Mouse (Mus musculus) hindbrain, embryonic 11.5 days (tissue): ENCODE measurements at regions not wholly inside any gene's neighbourhood (a gene's known extent, or its start where the extent isn't known, plus 50 kb on each side); places are given as distances from the start of the nearest gene placed in this dataset.

Experiments used
- ATAC-seq: fragments of 200-750 bp; cut with Nextera tagmentation; 2 replicates; pipeline ENCODE4 v1.8.0; 2017; ENCODE audit warnings: mild to moderate bottlenecking, moderate TSS enrichment, moderate library complexity; ENCODE audit not compliant: low FRiP score
- DNase-seq: peaks from one replicate; pipeline ENCODE4 v3.0.0-alpha.2; 2015; ENCODE audit warnings: low spot score
- H3K27ac ChIP-seq: fragments of 300-500 bp; sonication (generic); 2 replicates; pipeline ENCODE4 v1.5.1; 2014; ENCODE audit warnings: mild to moderate bottlenecking, low read depth, low read length
- H3K27me3 ChIP-seq: fragments of 300-500 bp; sonication (generic); 2 replicates; pipeline ENCODE4 v1.6.1; 2014; ENCODE audit warnings: mild to moderate bottlenecking, low read length, moderate library complexity, mixed read lengths; ENCODE audit not compliant: control insufficient read depth, insufficient read depth
- H3K36me3 ChIP-seq: fragments of 300-500 bp; sonication (generic); 2 replicates; pipeline ENCODE4 v1.6.1; 2014; ENCODE audit warnings: mild to moderate bottlenecking, low read length, moderate library complexity, mixed read lengths; ENCODE audit not compliant: control insufficient read depth, insufficient read depth
- H3K4me1 ChIP-seq: fragments of 300-500 bp; sonication (generic); replicated peaks from 2 replicates; pipeline ENCODE4 v1.6.1; 2014; ENCODE audit warnings: low read length, mixed read lengths; ENCODE audit not compliant: control insufficient read depth, insufficient read depth
- H3K4me2 ChIP-seq: fragments of 300-500 bp; sonication (generic); replicated peaks from 2 replicates; pipeline ENCODE4 v1.6.1; 2014; ENCODE audit warnings: mild to moderate bottlenecking, low read depth, low read length
- H3K4me3 ChIP-seq: fragments of 300-500 bp; sonication (generic); 2 replicates; pipeline ENCODE4 v1.5.1; 2014; ENCODE audit warnings: low read depth, low read length
- H3K9ac ChIP-seq: fragments of 300-500 bp; sonication (generic); 2 replicates; pipeline ENCODE4 v1.6.1; 2014; ENCODE audit warnings: low read depth, low read length
- H3K9me3 ChIP-seq: fragments of 300-500 bp; sonication (generic); 2 replicates; pipeline ENCODE4 v1.6.1; 2016; ENCODE audit warnings: low read length; ENCODE audit not compliant: control insufficient read depth
- WGBS: fragments of 180-500 bp; shearing (Covaris S2); extraction: QIAGEN DNeasy Blood & Tissue Kit; methylation state at CpG from one replicate; pipeline ENCODE4 v1.1.7; 2014; 5-methylcytosine and 5-hydroxymethylcytosine counted together

DNA sequence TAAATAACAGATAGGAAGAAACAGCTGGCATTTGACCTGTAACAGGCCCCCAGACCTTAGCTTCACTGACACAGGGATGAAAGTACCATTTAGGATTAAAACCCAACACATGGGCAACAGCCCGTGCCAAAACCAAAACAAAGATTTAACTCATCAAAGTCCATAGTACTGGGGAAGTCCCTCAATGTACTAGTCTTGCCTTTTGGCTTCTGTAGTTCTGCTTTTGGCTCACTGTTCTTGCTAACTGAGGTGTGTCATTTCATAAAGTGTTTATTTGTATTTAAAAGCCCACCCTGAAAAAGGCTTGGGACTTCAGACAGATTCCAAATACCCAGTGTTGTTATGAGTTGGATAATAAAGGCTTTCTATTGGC, 112.0 kb upstream of the Ccser1 start:
- Histone ChIP-seq H3K4me3 (no peak overlapping the region), H3K9me3 (no peaks in the 10 kb centered on the region), H3K36me3 (no peaks in the 10 kb centered on the region), H3K4me1 (no peaks in the 10 kb centered on the region; the same call in 1 of the 2 replicates), H3K4me2 (no peak overlapping the region), H3K27ac (no peak overlapping the region), H3K27me3 (no peaks in the 10 kb centered on the region), H3K9ac (no peak overlapping the region)
- 20% methylated on average over 1 of the region's 1 CpGs for WGBS
- DNase-seq, result no peak
- ATAC-seq, result peak; percentile 29; the same call in 1 of the 2 replicates

DNA sequence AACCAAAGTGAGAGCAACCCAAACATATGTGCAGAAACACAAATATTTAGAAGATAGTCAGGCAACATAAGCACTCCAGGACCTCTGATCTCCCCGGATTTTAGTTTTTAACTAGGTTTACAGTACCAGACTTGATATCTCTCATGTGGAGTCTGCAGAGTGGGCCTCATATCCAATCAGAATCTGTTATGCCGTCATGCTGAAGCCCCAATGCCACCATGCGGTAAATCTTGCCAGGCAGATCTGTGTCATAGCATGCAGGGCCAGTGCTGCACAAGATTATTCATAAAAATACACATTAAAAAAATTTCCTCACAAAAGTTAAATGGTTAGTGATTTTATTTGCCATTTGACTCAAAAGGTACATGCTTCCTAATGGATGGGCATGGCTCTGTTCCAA, 106.9 kb upstream of the Ccser1 start:
- Histone ChIP-seq H3K4me2 (no peak overlapping the region), H3K36me3 (no peaks in the 10 kb centered on the region), H3K27me3 (no peaks in the 10 kb centered on the region), H3K4me1 (no peaks in the 10 kb centered on the region), H3K9ac (no peak overlapping the region), H3K9me3 (no peaks in the 10 kb centered on the region), H3K4me3 (no peak overlapping the region), H3K27ac (no peak overlapping the region)
- 91% methylated on average over 3 of the region's 3 CpGs for WGBS
- DNase-seq (no peak), ATAC-seq (no peak)

- no peak overlapping the region for H3K4me2 ChIP-seq
- no peak overlapping the region for H3K27ac ChIP-seq
- 74% methylated on average over 2 of the region's 2 CpGs for whole genome bisulfite sequencing
- no peaks in the 10 kb centered on the region for H3K4me1 ChIP-seq
- no peaks in the 10 kb centered on the region for H3K36me3 ChIP-seq
- no peak for DNase-seq
- no peaks in the 10 kb centered on the region for H3K9me3 ChIP-seq
- no peaks in the 10 kb centered on the region for H3K27me3 ChIP-seq
- H3K9ac ChIP-seq, result no peak overlapping the region
- no peak for ATAC-seq
- no peak overlapping the region for H3K4me3 ChIP-seq
These were observed 106.3 kb upstream of the Ccser1 start for GRCm38 (mm10) chr6:61073794-61074193.

GRCm38 (mm10) chr6:61074700-61075099, 105.4 kb upstream of the Ccser1 start:
- Histone ChIP-seq H3K4me3 (no peak overlapping the region), H3K4me1 (no peaks in the 10 kb centered on the region), H3K27me3 (no peaks in the 10 kb centered on the region), H3K4me2 (no peak overlapping the region), H3K36me3 (no peaks in the 10 kb centered on the region), H3K9me3 (no peaks in the 10 kb centered on the region), H3K9ac (no peak overlapping the region), H3K27ac (no peak overlapping the region)
- WGBS, result 91% methylated on average over 3 of the region's 3 CpGs
- no peak for DNase-seq
- ATAC-seq, result no peak

DNA sequence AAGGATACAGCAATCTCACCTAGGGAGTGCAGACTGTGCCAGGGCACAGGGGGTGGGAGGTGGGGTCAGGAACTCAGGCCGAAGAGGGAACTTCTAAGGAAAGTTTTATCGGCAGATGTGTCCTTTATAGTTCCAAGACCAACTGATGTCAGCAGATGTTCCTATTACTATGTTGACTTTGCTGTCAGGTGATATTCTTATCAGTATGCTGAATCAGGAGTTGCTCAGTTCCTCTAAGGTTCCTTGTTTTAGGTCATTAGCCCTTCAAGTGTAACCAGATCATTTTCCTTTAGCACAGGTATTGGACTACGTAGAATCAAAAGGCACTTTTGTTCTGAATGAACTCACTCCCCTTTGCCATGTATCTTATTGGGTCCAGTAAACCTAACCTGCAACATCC, 101.6 kb upstream of the Ccser1 start:
- no peak overlapping the region for H3K4me3 ChIP-seq
- H3K27ac ChIP-seq, result no peak overlapping the region
- no peaks in the 10 kb centered on the region for H3K27me3 ChIP-seq
- DNase-seq (no peak), ATAC-seq (no peak)
- no peaks in the 10 kb centered on the region for H3K9me3 ChIP-seq
- no peak overlapping the region for H3K4me2 ChIP-seq
- H3K36me3 ChIP-seq, result no peaks in the 10 kb centered on the region
- WGBS, result 89% methylated on average over 3 of the region's 3 CpGs
- H3K9ac ChIP-seq, result no peak overlapping the region
- H3K4me1 ChIP-seq, result no peaks in the 10 kb centered on the region

GRCm38 (mm10) chr6:61080661-61081060, 99.5 kb upstream of the Ccser1 start:
- H3K4me3 ChIP-seq, result no peak overlapping the region
- no peaks in the 10 kb centered on the region for H3K9me3 ChIP-seq
- no peaks in the 10 kb centered on the region for H3K4me1 ChIP-seq
- 47% methylated on average over 5 of the region's 5 CpGs for WGBS
- no peak overlapping the region for H3K27ac ChIP-seq
- H3K36me3 ChIP-seq, result no peaks in the 10 kb centered on the region
- DNase-seq, result peak; percentile 10
- no peak overlapping the region for H3K9ac ChIP-seq
- peak; percentile 45; the same call in 1 of the 2 replicates for ATAC-seq
- no peaks in the 10 kb centered on the region for H3K27me3 ChIP-seq
- H3K4me2 ChIP-seq, result no peak overlapping the region

- 92% methylated on average over 3 of the region's 3 CpGs for WGBS
- Histone ChIP-seq H3K4me2 (no peak overlapping the region), H3K27ac (no peak overlapping the region), H3K4me1 (no peaks in the 10 kb centered on the region), H3K9me3 (no peaks in the 10 kb centered on the region), H3K9ac (no peak overlapping the region), H3K36me3 (no peaks in the 10 kb centered on the region), H3K27me3 (no peaks in the 10 kb centered on the region), H3K4me3 (no peak overlapping the region)
- no peak for ATAC-seq
- DNase-seq, result no peak
These were observed 96.8 kb upstream of the Ccser1 start for GRCm38 (mm10) chr6:61083346-61083745.

DNA sequence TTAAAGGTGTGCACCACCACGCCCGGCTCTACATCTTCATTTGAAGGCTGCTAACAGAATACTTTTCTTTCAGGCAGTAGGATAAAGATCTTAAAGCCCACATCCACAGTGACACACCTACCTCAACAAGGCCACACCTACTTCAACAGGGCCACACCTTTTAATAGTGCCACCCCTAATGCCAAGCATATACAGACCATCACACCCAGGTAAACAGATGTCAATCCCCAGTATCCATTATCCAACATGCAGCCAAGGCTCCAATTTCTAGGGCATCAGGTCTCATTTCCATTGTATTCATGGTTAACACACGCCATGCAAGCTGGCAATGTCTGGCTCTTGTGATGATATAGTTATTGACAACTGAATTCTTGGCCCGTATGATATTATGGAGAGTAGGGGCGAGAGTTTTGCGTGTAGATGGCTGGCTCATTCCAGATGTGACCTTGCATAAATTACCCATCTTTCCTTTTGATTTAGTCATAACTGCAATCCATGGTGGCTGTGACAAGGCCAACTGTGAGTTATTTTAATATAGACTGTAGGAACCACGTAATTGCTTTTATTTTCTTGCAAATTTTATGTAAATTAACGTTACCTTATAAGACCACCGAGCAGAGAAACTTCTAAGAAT, 80.7 kb upstream of the Ccser1 start:
- no peak overlapping the region for H3K27ac ChIP-seq
- WGBS, result 77% methylated on average over 9 of the region's 9 CpGs
- no peaks in the 10 kb centered on the region for H3K27me3 ChIP-seq
- no peak for DNase-seq
- 0 out of 2 replicates have a peak, but pooled peaks have one; percentile 47 for ATAC-seq
- no peaks in the 10 kb centered on the region for H3K9me3 ChIP-seq
- no peak overlapping the region for H3K9ac ChIP-seq
- no peak overlapping the region for H3K4me2 ChIP-seq
- no peak overlapping the region for H3K4me3 ChIP-seq
- H3K36me3 ChIP-seq, result no peaks in the 10 kb centered on the region
- H3K4me1 ChIP-seq, result no peaks in the 10 kb centered on the region

GRCm38 (mm10) chr6:61099982-61100365, 80.2 kb upstream of the Ccser1 start:
- no peaks in the 10 kb centered on the region for H3K27me3 ChIP-seq
- DNase-seq (no peak), ATAC-seq (0 out of 2 replicates have a peak, but pooled peaks have one; percentile 22)
- no peak overlapping the region for H3K4me3 ChIP-seq
- H3K4me1 ChIP-seq, result no peaks in the 10 kb centered on the region
- H3K9ac ChIP-seq, result no peak overlapping the region
- H3K27ac ChIP-seq, result no peak overlapping the region
- no peaks in the 10 kb centered on the region for H3K36me3 ChIP-seq
- no peaks in the 10 kb centered on the region for H3K9me3 ChIP-seq
- no peak overlapping the region for H3K4me2 ChIP-seq
- WGBS, result 39% methylated on average over 3 of the region's 3 CpGs
